Mouse (Mus musculus) urinary bladder, adult 2 months (tissue): ENCODE data around the gene Vwa8. TPM values are rescaled to one million over a fixed set of nuclear protein-coding genes. Genes with fewer than 3 reads are reported as not detected.

ENCODE experiments used
- DNase-seq: peaks from one replicate; pipeline ENCODE4 v3.0.0; 2022; ENCODE audit warnings: low spot score
- polyA plus RNA-seq: library from polyadenylated mRNA; depleted of rRNA; stranded (reverse); fragments of >200 nt; gene quantifications from 2 replicates; pipeline ENCODE4 v1.2.3, GENCODE M21; 2012

Vwa8 gene
- polyA plus RNA-seq, 1 experiment, result 23.9 TPM

DNA sequence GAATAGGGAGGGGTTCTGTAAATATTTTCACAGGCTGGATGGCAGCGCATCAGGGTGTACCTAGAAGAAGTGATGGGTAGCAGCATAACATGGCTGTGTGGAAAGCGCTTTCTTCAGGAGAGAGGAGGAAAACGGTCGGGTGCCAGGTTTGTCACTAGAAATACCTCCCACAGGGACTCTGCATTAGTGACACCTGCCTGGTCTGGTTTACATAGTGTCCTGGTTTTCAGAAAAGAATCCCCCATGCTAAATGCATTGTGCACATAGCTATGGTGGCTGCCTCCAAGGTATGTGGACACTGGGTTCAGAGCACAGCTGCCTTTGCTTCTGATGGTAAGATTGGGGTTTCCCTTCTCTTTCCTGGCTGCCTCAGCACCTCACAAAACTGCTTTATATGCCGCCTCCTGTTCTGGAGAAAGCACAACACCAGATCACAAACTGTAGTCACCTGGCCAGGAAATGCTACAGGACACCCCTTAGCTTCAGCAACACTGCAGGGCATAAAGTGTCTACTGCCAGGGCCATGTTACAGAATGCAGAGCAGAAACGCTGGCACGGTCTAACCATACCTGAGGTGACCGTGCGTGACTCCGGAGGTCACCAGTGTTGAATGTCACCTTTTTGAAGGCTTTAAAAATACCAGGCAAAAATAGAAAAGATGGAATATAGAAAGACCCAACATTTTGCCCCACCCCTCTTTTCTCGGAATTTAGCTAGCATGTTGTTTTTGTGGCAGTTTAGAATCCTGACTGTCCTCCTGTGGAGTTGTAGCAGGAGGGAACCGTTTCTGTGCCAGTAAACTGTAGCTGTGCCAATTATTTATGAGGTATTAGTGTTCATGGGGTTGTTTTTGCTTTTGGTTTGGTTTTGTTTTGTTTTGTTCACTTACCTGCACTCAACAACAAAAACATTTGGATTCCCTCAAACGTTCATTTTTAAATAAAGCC is 295.7 kb downstream of the Vwa8 start:
- no peak for DNase-seq

DNA sequence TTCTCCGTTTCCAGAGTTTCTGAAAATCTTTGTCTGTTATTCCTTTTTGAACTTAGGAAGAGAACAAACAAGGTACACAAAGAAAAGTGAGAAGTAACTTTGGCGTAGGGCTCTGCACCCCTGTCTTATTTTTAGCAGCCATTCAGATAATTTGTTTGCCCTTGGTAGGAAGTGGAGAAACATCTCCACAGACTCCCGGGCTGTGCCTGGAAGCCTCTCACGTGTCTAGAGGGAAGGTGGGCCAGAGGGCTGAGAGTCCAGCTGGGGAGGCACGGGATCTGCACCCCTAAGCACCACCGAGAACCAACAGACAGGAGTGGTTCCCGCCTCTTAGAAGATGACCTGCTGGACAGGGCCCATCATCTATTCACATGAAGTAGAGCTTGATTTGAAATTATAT is 302.9 kb downstream of the Vwa8 start:
- DNase-seq, result no peak

DNA sequence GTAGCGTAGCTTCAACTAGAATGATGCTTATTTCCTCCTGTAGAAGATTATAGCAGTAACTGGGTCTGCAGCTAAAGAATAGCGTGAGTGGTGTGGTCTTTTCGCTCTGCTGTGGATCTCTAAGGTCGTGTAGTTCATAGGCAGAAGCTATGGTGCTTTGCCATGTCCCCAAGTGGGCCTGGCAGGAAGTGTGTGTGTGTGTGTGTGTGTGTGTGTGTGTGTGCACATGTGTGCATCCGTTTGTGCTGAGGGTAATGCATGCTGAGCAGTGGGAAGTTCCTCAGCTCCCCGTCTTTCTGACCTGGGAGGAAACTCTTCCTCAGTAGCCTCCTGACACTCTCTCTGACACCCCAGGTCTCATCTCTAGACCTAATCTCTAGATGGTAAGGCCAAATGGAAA is 305.0 kb downstream of the Vwa8 start:
- no peak for DNase-seq

DNA sequence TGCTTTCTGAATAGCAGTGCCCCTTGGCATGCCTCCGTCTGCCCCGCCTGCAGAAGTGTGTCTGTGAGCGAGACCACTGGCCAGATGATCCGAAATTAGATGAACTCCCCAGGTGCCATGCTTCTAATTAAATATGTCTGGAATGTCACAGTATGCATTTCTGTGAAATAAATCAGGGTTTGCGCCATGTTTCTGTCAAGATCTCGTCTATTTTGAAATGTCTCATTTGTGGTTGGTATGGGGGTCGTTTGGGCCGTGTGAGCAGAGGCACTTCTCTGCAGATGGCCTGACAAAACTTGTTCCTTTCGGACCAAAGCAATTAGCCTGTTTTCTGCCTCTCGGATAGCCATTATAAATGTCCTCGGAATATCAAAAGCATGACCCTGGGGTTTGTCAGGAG is 306.1 kb downstream of the Vwa8 start:
- DNase-seq, result no peak

DNA sequence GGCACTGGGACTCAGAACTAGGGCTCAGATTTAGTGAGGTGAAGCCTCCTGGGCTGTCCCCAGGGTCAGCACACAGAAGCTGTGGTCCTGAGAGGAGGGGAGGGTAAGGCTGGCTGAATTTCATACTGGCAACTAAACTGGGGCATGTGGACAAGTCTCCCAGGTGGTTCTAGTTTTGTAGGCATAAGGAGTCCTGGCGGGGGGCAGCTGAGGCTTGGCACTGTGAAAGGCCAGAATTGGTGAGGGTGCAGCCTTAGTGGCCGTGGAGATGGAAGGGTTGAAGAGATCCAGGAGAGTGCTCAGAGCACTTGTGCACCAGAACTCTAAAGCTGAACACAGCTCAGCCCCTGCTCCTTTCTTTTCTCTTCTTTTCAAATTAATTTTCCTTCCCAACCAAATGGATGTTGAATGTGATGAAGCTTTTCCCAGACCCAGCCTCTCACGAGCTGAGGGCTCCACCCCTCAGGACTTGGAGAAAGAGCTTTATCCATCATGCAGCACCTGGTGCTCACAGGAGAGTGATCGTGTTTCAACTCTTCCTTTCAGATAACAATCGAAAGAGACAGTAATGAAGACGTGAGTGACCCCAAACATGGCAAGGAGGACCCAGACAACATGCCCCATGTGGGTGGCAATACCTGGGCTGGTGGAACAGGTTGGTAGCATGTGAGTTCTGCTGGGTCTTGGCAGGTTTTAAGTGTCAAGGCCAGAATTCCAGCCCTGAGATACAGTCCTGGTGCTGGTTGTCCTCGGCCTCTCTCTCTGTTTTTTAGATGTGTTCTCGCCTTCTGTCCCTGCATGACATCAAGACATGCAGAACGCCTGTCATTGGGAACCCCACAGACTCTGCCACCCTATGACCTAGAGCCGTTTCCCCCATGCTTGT is 307.9 kb downstream of the Vwa8 start:
- DNase-seq, result no peak

- no peak for DNase-seq
Measured at GRCm38 (mm10) chr14:79157451-79158218, 308.8 kb downstream of the Vwa8 start.

GRCm38 (mm10) chr14:79158219-79158521 is 309.3 kb downstream of the Vwa8 start:
- DNase-seq, result no peak

DNA sequence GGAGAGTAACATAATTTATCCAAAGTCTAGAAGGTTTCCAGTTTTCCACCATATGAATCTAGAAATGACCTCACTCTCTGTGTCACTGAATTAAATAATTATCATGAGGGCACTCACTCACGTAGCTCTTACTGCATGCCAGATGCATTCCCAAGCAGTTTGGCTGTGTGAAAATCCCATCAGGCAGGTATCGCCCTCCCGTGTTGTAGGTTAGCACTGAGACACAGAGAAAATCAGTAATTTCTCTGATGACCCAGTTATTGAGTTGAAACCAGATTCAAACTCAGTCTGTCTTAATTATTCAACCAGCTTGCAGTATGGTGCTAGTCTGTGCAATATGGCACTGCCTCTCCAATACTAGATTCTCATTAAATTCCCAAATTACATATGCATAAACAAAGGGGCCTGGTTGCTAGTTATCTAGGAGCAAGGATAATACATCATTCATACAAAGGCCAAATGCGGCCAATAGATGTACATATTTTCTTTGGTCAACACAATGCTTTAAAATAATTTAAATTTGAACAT is 309.9 kb downstream of the Vwa8 start:
- DNase-seq, result no peak

- no peak for DNase-seq
Measured at GRCm38 (mm10) chr14:79159451-79159850, 310.6 kb downstream of the Vwa8 start.

DNA sequence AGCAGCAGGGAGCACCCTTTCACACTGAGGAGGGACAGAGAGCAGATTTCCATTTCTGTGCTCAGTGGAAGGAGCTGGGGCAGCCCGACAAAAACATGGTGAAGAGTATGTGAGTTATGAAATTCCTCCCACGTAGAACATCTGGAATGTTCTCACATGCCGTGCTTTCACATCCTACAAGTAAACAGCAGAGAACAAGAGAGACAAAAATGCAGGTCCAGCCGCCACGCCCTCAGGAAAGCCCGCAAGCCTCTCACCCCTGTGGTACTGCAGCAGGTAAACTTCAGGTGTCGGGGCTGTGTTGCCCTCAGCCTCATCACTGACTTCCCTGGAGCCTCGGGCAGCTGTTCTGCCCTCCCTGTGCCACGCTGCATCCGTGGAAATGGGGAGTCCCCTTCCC is 311.6 kb downstream of the Vwa8 start:
- no peak for DNase-seq

DNA sequence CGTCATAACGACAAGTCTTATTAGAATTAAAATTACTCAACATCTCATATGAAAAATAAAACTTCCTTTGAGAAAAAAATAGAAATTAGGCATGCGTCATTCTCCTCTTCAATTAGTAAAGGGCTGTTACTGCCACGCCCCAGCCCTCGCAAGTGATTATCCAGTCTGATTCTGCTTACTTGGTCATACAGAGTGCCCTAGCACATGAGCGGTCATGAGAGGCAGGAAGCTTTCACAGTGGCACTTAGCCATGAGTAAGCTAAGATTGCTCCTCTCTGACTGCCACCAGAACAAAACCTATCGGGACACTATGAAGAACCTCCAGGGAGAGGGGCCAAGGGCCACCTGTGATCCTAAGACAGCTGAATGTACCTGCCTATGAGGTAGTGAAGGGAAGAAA is 312.1 kb downstream of the Vwa8 start:
- DNase-seq, result no peak

DNA sequence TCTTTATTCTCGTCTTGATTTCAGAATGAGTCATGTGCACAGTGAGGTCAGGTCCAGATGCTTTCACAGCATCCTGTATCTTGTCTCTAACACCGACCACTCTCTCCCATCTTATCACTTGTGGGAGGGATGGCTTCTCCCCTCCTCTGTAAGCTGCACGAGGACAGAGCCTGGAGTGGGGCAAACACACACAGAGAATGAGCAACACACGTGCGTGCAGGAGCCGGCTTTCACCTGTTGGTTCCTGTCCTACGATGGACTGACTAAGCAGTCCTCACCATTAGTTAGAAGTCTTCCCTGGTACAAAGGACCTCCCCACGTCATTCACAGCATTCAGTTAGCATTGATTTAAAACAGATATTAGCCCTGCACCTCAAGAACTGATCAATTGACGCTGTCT is 312.9 kb downstream of the Vwa8 start:
- no peak for DNase-seq

DNA sequence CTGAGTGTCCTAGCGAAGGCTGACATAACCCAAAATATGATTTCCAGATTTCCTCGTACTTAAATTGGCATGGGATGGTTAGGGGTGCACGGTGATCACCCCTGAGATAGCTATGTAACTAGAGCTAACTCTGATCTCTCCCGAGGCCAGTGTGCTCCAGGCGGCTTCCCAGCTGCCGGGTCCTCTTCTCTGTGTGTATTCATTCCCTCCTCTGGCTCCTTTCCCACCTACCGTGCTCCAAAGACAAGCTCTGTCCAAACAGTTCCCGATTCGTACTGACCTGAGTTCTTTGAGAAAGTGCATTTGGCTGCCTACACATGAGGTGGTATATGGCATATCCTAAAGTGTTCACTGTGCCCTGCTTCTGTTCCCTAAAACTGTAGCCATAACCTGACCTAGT is 313.8 kb downstream of the Vwa8 start:
- DNase-seq, result no peak

GRCm38 (mm10) chr14:79164334-79164733 is 315.5 kb downstream of the Vwa8 start:
- DNase-seq, result no peak

GRCm38 (mm10) chr14:79164925-79165324 is 316.1 kb downstream of the Vwa8 start:
- no peak for DNase-seq

DNA sequence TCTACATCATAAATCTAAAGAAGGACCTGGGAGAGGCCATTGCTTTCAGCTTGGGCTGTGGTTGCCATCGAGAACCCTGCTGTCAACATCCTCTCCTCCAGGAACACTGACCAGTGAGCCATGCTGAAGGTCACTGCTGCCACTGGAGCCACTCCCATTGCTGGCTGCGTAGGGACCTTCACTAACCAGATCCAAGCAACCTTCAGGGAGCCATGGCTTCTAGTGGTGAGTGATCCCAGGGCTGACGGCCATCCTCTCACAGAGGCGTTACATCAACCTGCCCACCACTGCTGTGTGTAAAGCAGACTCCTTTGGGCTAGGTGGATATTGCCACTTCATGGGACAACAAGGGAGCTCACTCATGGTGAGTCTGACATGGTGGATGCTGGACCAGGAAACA is 325.7 kb downstream of the Vwa8 start:
- no peak for DNase-seq

DNA sequence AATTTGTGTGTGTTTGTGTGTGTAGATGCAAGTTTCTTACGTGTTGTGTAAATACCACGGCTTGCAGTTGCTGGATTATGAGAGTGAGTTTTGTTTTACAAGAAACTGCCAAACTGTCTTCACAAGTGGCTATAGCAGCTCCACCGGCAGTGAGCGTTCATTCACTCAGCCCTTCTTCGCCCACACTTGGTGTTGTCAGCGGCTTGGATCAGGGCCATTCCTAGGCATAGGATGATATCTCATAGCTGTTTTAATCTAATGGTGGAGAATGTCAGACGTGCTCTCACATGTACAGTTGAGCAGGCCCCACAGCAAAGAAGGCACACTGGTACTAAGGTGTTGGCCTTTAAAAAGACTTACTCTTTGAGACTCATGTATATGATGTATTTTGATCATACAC is 328.9 kb downstream of the Vwa8 start:
- no peak for DNase-seq

DNA sequence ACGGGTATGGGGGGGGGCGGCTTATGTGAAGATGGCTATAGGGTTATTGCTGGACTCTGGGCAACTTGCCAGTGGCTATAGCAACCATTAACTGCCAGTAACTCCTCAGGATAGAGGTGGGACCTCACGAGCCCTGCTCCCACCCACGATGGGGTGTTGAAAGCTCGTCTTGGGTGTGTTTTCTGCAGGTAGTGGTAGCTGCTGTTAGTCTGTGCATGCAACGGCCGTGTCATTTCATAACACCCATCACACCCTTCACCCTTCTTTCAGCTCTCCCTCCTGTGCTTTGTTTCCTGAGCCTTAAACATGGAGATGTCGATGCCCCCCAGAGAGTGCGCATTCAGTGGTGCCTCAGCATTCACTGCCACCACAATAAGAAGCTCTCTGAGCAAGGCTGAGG is 329.4 kb downstream of the Vwa8 start:
- no peak for DNase-seq

GRCm38 (mm10) chr14:79180078-79180730 is 331.4 kb downstream of the Vwa8 start:
- no peak for DNase-seq

DNA sequence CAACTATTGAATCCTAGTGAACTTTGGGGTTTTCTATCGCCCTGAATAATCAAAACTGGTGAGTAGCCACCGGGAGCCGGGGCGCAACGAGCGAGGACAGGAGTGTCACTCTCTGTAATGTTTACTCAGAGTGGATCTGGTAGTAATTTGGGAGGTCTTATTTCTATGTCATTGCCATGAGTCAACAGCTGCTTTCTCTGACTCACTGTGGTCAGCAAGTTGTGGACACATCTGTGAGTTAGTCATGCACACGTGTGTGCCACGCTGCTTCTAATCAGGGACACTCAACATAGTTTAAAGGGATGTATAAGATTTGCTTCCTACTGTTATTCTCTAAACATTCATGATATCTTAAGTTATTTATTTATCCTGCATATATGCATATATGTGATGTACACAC is 332.9 kb downstream of the Vwa8 start:
- no peak for DNase-seq

DNA sequence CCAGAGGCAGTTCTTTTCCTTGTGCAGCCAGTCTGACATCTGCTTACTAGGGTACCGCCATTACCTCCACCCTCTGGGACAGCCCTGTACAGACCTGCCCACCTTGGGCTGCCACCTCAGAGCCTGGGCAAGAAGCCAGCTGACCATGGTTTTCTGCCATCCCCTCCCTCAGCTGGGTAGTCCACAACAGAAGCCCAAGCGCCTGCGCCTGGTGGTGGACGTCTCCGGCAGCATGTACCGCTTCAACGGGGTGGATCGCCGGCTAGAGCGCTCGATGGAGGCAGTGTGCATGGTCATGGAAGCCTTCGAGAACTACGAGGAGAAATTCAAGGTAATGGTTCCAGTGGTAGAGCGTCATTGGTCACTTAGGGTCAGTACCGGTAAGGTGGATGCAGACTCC is 333.9 kb downstream of the Vwa8 start:
- no peak for DNase-seq
